In genomic region chr17:33539878-33540277, GRCm38 (mm10) we compare ENCODE assay signal across 4 mouse cellular contexts.
"Had no signal": no experiment of that assay in that cellular context is flagged by ENCODE, and none has a peak within 500 bp of the region (broad histone marks: within the 10 kb centered on the region; RNA-seq: fewer than 3 reads in every experiment).

No protein-coding gene starts in this region.

- DNase-seq: gastrocnemius, postnatal 14 days; gastrocnemius, postnatal 36 days; kidney, adult 11 months; layer of hippocampus, adult 9-11 months had no signal
